Comparison of ENCODE assay signal across 1 mouse cellular context in the genomic region with DNA sequence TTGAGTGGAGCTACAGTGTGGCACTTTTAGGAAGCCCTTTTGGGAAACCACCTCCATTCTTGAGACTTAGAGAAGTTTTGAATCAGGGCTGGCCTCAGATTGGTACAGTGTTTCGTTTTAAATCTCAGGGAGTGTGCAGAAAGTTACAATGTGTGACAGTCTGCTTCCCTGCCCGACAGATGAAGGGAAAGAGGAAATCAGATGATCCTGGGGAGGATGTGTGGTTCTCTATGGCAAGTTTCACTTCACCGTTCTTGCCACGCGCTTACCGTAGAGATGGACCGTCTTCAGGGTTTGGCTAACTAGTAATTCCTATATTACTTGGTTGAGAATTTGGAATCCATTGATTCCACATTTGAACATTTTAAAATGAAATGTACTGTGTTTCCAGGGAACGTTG.
TF ChIP-seq lines count a peak whose summit lies in the region.

No protein-coding gene starts in this region.

TF ChIP-seq in CH12.LX, 34 proteins besides CTCF, POLR2A, EP300 and RAD21 (continued from another document):
- TF ChIP-seq KAT2A (IDR thresholded peaks at IDR 0.05; ENCODE audit: insufficient replicate concordance, low read length) (no peak), POLR2AphosphoS2 (IDR thresholded peaks at IDR 0.05; ENCODE audit: low read depth, low read length) (no peak), SIN3A (IDR thresholded peaks at IDR 0.05; ENCODE audit: low read length) (peak; percentile 52; the same call in 1 of the 2 replicates), MYC (IDR thresholded peaks at IDR 0.05; ENCODE audit: low read depth, low read length) (peak; percentile 79), SMC3 (IDR thresholded peaks at IDR 0.05; ENCODE audit: low read depth, low read length) (0 out of 2 replicates have a peak, but pooled peaks have one; percentile 1), E2F4 (IDR thresholded peaks at IDR 0.05; ENCODE audit: insufficient replicate concordance, low read depth, low read length) (0 out of 2 replicates have a peak, but pooled peaks have one; percentile 42), CHD1 (IDR thresholded peaks at IDR 0.05; ENCODE audit: low read depth, low read length) (no peak), BHLHE40 (IDR thresholded peaks at IDR 0.05; ENCODE audit: low read depth, low read length) (peak; percentile 80), ZC3H11A (IDR thresholded peaks at IDR 0.05; ENCODE audit: low read depth, low read length) (no peak), USF1 (IDR thresholded peaks at IDR 0.05; ENCODE audit: low read depth, low read length) (no peak), TBP (conservative IDR thresholded peaks at IDR 0.05; ENCODE audit: low read depth, low read length) (0 out of 2 replicates have a peak, but pooled peaks have one; percentile 29), ZMIZ1 (IDR thresholded peaks at IDR 0.05; ENCODE audit: low read depth, low read length) (no peak), USF2 (conservative IDR thresholded peaks at IDR 0.05; ENCODE audit: low read depth, low read length) (no peak), MAZ (IDR thresholded peaks at IDR 0.05; ENCODE audit: low read depth, low read length) (no peak), NRF1 (IDR thresholded peaks at IDR 0.05; ENCODE audit: low read depth, low read length) (no peak), ETS1 (conservative IDR thresholded peaks at IDR 0.05; ENCODE audit: low read depth, low read length) (peak; percentile 72), MAFK (IDR thresholded peaks at IDR 0.05; ENCODE audit: insufficient replicate concordance, low read length) (peak; percentile 50; the same call in 1 of the 2 replicates), CHD2 (IDR thresholded peaks at IDR 0.05; ENCODE audit: low read length) (peak; percentile 53), RCOR1 (conservative IDR thresholded peaks at IDR 0.05; ENCODE audit: low read depth, low read length) (no peak), JUND (conservative IDR thresholded peaks at IDR 0.05; ENCODE audit: low read depth, low read length) (no peak; the same call in 1 of the 2 replicates)
